Mouse (Mus musculus) thymus, postnatal 10 days (tissue): ENCODE measurements around the gene Tspan4.

Source experiments
- DNase-seq, 2 experiments: peaks; one replicate each; pipeline ENCODE4 v3.0.0; 2021; ENCODE audit warnings: low spot score in 2 of 2

Tspan4 gene

GRCm38 (mm10) chr7:141506278-141506677 is 31.2 kb downstream of the Tspan4 start:
- DNase-seq = no peak

GRCm38 (mm10) chr7:141508160-141508559 is 33.1 kb downstream of the Tspan4 start:
- no peak for DNase-seq

GRCm38 (mm10) chr7:141510196-141510595 is 35.2 kb downstream of the Tspan4 start:
- DNase-seq = no peak

GRCm38 (mm10) chr7:141510681-141511191 is 35.7 kb downstream of the Tspan4 start:
- no peak for DNase-seq

- DNase-seq = no peak
Observed at GRCm38 (mm10) chr7:141517638-141518037, 42.6 kb downstream of the Tspan4 start.

GRCm38 (mm10) chr7:141518296-141518695 is 43.3 kb downstream of the Tspan4 start:
- no peak for DNase-seq

- no peak for DNase-seq
Observed at GRCm38 (mm10) chr7:141518926-141519325, 43.9 kb downstream of the Tspan4 start.

- no peak for DNase-seq
Observed at GRCm38 (mm10) chr7:141519795-141520194, 44.8 kb downstream of the Tspan4 start.

GRCm38 (mm10) chr7:141523007-141523406 is 48.0 kb downstream of the Tspan4 start:
- DNase-seq = no peak

- no peak for DNase-seq
Observed at GRCm38 (mm10) chr7:141524271-141524670, 49.2 kb downstream of the Tspan4 start.

- peak; percentile 37 to 65 for DNase-seq
Observed at GRCm38 (mm10) chr7:141524760-141525579, 49.9 kb downstream of the Tspan4 start.

GRCm38 (mm10) chr7:141525580-141525925 is 50.5 kb downstream of the Tspan4 start:
- no peak for DNase-seq

GRCm38 (mm10) chr7:141535570-141535969 is 60.5 kb downstream of the Tspan4 start:
- DNase-seq = no peak

GRCm38 (mm10) chr7:141538852-141539555 is 64.0 kb downstream of the Tspan4 start:
- DNase-seq = peak; percentile 5 to 11

- peak; percentile 95 to 97 for DNase-seq
Observed at GRCm38 (mm10) chr7:141539556-141540311, 64.7 kb downstream of the Tspan4 start, which contains the start of gene Chid1. Gene Chid1, minus strand, starts transcription at chr7:141539857.

GRCm38 (mm10) chr7:141540312-141541081 is 65.5 kb downstream of the Tspan4 start:
- peak in 1 of 2 experiments; percentile 5 for DNase-seq

- DNase-seq = no peak
Observed at GRCm38 (mm10) chr7:141541681-141542080, 66.6 kb downstream of the Tspan4 start.

- no peak for DNase-seq
Observed at GRCm38 (mm10) chr7:141542588-141542987, 67.5 kb downstream of the Tspan4 start.
